Mouse (Mus musculus) ES-Bruce4 (cell line): ENCODE results near the gene Gm12258.

Experiments
- CTCF ChIP-seq: IDR thresholded peaks from one replicate; pipeline ENCODE4 v1.8.1; 2011; ENCODE audit warnings: low read depth, low read length
- EP300 ChIP-seq: IDR thresholded peaks from 2 replicates; pipeline ENCODE4 v1.6.1; 2011; ENCODE audit warnings: low read depth, low read length; ENCODE audit not compliant: insufficient read depth
- POLR2A ChIP-seq: IDR thresholded peaks from one replicate; pipeline ENCODE4 v1.8.1; 2011; ENCODE audit warnings: low read length; ENCODE audit not compliant: insufficient read depth

- TF ChIP-seq EP300: no peak
- TF ChIP-seq CTCF: no peak
- no peak for TF ChIP-seq POLR2A
Measured at GRCm38 (mm10) chr11:58894456-58894855, 47.5 kb downstream of the Gm12258 start.
